Mouse (Mus musculus): ENCODE results near the gene Aloxe3.

Gene Aloxe3

DNA sequence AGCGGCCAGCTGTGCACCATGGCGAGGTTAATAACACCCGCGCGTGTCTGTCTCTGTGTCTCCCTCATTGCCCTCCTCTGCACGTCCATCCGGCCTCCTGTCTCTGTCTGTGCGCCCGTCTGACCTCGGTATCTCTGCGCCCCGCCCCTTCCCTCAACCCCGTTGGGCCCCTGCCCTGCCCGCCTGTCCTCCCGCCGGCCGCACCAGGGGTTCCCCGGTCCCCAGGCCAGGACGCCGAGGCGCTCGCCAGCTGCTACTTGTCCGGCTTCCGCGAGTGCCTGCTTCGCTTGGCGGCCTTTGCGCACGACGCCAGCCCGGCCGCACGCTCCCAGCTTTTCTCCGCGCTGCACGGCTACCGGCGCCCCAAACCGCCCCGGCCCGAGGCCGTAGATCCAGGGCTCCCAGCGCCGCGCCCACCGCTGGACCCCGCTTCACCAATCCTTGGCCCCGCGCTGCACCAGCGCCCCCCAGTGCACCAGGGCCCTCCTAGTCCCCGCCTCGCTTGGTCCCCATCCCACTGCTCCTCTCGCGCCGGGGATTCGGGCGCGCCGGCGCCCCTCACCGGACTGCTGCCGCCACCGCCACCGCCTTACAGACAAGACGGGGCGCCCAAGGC lies 3.3 kb upstream of the Aloxe3 start, which contains the start of gene 9130213A22Rik:
Gene 9130213A22Rik (minus strand): TSS at position 254 of the 616 bp plus-strand sequence.
- CTCF ChIA-PET = interaction anchor here (0.5 to 3.1 kb wide), 8 partner anchors 29 to 120 kb away, joined by 3 to 28 read pairs (median 5); partner anchors contain the start of gene Tmem107

DNA sequence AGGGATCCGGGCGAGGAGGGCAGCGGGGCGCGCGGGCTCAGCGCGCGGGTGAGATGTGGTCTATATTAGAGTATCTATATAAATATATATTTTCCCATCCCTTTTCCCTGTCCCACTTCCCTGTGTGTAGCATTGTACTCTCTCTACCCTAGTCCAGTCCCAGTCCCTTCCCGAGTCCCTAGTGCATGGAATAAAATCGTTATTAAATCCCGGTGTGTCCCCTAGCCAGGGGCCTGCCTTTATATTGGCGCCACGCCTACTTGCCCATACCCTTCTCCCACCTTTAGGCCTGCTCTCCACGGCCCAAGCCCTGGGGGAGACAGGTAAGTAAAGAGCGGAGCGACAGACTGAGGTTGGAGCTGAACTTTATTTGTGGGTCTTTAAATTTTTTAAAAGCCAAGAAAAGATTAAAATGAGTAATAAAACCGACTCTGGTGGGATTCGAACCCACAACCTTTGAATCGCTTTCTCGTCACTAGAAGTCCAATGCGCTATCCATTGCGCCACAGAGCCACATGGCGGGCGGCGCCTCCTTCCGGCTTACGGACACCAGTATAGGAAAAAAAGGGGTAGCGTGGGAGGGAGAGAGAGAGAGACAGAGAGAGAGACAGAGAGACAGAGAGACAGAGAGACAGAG lies 2.5 kb upstream of the Aloxe3 start:
- CTCF ChIA-PET = interaction anchor here (0.6 to 3.1 kb wide), 7 partner anchors 30 to 119 kb away, joined by 3 to 28 read pairs (median 5); partner anchors contain the start of gene Tmem107

DNA sequence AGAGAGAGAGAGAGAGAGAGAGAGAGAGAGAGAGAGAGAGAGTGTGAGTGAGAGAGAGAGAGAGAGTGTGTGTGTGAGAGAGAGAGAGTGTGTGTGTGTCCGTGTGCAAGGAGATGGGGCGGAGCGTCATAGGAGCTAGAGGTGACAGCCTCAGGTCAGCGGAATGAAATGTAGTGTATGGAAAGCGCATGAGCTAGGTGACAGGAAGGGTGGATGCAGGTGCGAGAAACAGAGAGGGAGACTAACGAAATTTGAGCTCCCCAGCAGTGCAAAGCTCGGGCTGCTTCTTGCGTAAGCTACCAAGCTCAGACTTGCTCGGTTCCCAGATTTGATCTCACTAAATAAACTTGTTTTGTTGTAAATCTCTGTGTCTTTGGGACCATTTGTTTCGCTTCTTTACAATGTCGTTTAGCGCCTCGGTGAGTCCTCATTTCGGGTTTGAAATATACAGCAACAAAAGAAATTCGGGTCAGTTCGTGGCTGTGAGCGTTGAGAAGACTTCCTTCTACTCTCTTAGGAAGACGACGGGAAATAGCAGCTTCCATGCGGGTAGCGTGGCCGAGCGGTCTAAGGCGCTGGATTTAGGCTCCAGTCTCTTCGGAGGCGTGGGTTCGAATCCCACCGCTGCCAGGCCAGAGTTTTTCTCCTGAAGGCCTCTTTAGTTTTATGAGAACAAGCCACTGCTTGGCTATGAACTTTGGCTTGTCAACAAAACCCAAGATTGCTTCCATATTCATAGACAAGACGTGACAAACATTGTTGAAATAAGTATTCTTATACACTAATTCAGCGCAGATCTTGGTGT lies 1.8 kb upstream of the Aloxe3 start:
- CTCF ChIA-PET = interaction anchor here (0.7 to 3.1 kb wide), 3 partner anchors 31 to 83 kb away, joined by 4 to 28 read pairs (median 5); no protein-coding TSS in a partner anchor

DNA sequence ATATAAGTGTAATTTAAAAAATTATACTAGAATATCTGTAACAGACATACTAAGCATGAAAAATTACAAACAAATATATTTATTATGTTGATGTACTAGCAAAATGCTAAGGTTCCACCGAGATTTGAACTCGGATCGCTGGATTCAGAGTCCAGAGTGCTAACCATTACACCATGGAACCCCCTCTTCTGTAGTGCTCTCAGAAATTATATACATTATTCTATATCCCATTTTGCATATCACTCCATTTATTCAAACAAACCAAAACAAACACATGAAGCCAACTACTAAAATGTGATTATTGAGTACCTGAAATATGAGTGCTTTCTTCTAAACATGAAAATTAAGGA lies 1.2 kb upstream of the Aloxe3 start:
- CTCF ChIA-PET = no interaction called here

DNA sequence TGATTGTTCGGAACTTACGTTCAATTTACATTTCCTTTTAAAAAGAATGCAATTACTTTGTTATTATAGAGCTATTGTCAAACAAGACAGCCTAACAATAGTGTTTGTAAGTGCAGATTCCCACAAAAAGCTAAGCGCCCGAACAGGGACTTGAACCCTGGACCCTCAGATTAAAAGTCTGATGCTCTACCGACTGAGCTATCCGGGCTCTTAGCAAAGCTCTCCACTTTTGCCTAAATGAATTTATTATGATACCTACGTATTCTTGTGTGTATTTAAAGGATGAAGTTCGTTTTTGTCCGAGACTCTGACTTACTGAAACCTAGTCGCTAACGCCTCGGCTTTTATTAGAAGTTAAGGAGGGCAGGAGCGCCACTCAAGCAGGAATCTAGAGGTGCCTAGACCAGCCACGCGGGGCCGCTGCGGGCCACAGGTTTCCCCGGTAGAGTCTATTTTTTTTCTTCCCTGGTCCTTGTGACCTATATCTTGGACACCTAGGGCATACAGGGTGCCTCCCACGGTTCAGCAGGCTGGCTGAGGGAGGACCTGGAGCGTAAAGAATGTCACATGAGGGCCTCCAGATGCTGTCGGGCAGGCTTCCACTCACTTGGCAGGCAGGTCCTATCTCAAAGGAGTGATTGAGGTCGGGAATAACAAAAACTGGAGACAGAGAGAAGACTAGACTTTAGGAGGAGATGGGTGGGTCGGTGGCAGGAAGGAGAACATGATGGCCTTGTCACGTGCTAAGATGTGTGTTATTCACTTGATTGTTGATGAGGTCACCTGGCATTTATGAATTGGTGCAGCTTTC lies 450 bp upstream of the Aloxe3 start:
- CTCF ChIA-PET = no interaction called here

DNA sequence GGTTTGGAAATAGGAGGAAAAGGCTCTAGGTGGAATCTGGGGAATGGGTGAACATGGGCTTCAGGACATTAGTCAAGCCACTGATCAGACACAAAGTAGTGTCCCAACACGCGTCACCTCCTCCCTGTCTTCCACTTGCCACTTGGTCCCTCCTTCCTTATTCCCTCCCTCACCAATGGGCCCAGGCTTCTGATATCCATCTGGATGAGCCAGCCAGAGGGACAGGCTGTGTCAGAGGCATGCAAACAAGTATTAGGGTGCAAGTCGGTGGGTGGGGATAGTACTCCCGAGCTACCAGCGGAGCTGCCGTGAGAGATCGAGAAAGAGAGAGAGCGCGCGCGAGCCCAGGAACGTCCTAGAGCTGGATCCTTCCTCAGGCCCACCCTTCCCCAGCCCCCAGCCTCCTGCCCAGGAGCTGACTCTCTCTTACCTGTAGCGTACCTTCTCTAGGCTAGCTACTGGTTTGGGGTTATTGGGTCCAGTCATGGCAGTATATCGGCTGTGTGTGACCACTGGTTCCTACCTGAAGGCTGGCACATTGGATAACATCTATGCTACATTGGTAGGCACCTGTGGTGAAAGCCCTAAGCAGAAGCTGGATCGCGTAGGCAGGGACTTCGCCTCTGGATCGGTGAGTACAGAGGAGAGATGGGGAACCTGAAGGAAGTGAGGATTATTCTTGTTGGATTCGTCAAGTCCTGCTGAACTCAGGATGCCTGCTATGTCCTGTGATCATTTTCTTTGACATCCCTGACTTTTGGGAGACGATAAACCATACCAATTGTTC lies 416 bp downstream of the Aloxe3 start:
- CTCF ChIA-PET = no interaction called here

DNA sequence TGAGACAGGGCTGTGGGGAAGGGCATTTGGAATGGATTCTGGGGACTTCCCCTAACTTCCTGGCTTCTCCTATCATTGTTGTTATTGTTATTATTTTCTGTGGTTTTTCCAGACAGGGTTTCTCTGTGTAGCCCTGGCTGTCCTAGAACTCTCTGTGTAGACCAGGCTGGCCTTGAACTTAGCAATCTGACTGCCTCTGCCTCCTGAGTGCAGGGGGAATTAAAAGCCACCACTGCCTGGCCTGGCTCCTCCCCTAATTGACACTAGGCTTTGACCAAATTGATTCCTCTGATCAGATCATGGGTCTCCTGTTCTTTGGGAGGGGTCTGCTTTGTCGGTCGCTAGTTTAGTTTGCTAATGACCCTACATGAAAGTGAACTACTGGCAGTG lies 1.0 kb downstream of the Aloxe3 start:
- CTCF ChIA-PET = no interaction called here

DNA sequence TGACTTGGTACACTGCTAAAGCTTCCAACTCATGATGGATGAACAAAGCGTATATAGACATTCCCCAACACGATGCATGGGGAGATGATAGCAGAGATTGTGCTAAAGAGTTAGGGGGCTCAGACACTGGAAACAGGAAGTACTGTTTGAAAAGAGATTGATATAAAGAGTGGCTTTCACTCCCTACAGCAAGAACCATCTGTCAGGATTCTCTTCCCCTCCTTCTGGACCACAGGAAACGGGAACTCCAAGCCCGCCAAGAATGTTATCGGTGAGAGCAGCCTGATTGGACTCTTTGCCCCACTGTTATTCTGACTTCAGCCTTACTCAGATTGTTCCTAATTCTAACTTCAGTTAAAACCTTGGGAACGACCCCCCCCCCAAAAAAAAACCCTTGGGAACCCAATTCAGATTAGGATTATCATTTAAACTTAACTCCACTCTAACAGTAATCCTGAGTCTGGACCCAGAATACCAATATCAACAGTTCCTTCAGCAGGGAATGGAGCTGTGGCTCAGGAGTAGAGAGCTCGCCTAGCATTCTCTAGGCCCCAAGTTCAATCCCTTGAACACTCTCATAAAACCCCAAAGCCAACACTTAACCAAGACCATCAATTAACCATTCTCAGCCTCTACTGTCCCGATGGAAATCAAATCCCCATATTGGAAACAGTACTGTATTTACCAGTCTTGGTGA lies 2.9 kb downstream of the Aloxe3 start:
- CTCF ChIA-PET = interaction anchor here (0.7 kb wide), 1 partner anchor 60 kb away, joined by 3 read pairs; no protein-coding TSS in a partner anchor

DNA sequence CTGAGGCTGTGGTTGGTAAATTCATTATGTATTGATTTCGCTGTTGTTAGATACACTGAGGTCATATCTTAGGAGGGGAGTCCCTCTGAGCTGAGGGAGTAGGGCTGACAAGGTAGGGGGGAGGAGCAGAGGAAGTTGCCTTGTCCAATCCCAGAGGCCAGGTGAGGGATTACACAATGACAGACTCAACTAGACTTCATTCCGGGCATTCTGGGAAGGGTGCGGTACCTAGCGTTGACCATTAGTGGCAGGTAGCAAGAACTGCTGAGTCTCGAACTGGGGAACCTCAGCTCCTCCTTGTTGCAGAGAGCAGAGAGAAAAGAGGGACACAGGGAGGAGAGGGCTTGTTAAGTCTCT lies 7.8 kb downstream of the Aloxe3 start:
- CTCF ChIA-PET = interaction anchor here (0.7 to 1.2 kb wide), 2 partner anchors 12 to 182 kb away, joined by 3 read pairs; no protein-coding TSS in a partner anchor

DNA sequence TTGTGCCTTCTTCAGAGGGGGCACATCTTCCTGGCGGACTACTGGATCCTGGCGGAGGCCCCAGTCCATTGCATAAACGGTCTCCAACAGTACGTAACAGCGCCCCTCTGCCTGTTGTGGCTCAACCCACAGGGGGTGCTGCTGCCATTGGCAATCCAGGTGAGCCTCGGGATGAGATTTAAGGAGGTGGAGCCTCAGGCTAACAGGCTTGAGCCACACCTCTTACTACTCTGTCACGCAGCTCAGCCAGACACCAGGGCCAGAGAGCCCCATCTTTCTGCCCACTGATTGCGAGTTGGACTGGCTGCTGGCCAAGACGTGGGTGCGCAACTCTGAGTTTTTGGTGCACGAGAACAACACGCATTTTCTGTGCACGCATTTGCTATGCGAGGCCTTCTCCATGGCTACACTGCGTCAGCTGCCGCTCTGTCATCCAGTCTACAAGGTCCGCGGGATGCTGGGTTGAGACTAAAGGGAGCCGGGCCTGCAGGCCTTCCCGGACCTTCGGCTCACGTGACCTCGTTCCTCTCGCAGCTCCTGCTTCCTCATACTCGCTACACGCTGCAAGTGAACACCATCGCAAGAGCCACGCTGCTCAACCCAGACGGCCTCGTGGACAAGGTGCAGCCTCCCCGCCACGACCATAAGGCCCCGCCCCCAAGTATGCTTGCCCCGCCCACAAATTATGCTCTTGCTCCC lies 8.4 kb downstream of the Aloxe3 start:
- CTCF ChIA-PET = interaction anchor here (1.2 kb wide), 1 partner anchor 12 kb away, joined by 3 read pairs; no protein-coding TSS in a partner anchor

DNA sequence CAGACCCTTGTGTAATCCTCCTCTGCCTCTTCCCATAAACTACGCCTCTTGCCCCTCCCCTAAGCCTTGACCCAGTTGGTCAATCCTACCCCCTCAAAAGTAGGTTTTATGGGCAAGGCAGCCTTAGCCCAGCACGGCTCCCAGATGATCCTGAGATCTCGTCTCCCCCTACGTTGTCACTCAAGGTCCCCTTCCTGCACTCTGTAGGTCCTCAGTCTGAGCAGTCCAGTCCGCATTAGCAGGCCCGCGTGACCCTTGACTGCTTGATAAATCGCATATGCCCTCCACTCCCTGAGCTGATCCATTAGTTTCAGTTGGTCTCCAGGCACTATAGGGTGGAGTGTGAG lies 8.9 kb downstream of the Aloxe3 start:
- CTCF ChIA-PET = interaction anchor here (1.2 kb wide), 1 partner anchor 11 kb away, joined by 3 read pairs; no protein-coding TSS in a partner anchor

DNA sequence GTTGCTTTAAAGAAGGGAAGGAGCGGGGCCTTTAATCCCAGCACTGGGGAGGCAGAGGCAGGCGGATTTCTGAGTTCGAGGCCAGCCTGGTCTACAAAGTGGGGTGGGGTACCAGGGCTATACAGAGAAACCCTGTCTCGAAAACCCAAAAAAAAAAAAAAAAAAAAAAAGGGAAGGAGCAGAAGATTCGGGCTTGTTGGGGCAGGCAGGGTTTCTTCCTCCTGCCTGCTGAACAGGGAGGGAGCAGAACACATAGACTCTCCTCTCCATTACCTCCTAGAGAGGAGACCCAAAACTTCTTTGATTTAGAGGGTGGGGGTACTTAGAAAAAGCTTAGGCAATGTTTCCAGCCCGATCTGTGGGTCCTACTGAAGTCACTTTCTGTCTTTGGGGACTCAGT lies 9.7 kb downstream of the Aloxe3 start:
- CTCF ChIA-PET = no interaction called here

DNA sequence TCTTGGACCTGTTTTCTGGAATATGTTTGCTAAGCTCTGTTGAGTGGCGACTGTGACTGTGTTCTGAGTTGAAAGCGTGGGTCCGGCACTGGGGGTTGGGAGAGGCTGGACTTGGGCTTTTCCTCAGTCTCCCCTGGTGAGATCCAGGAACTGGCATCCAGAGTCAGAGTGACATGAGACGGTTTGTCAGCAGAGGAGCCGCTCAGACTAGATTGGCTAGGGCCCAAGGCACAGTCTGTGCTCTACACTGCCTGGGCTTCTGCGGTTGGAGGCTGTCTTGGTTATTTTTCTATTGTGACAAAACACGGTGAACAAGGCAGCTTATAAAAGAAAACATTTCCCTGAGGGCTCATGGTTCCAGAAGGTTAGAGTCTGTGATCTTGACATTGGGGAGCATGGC lies 21.9 kb downstream of the Aloxe3 start:
- CTCF ChIA-PET = interaction anchor here (0.8 kb wide), 1 partner anchor 104 kb away, joined by 4 read pairs; no protein-coding TSS in a partner anchor

DNA sequence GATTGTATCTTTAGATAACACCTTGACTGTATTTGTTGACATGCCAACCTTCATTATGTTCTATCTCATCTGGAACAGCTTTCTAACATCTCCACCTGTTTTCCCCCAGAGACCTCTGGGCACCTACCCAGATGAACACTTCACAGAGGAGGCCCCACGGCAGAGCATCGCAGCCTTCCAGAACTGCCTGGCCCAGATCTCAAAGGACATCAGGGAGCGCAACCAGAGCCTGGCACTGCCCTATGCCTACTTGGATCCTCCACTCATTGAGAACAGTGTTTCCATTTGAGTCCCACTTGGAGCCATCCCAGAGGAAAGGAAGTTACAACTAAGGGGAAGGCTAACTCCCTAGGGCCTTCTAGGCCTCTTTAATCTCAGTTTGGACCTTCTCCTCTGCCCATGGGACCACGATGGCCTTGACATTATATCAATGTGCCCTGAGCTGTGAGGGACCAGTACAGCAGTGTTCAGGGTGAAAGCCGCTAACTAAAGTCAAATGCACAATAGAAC lies 22.8 kb downstream of the Aloxe3 start:
- CTCF ChIA-PET = no interaction called here

DNA sequence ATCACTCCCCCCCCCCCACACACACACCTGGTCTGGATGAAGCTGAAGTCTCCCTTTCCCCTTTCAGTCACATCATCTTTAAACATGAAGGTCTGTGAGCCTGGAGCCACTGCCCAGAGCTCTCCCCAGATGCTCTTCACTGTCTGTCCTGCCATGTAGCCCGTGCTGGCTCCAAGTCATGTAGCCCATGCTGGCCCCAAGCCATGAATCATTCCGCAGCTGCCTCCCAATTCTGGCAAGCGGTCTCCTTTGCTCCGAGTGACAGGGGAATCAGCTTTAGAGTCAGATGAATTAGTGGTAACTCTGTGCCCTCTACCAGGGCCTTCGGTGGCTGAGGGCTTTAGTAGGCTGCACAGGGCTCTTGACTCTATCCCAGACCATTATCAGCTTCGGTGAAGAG lies 24.0 kb downstream of the Aloxe3 start:
- CTCF ChIA-PET = interaction anchor here (0.6 to 0.7 kb wide), 2 partner anchors 13 to 146 kb away, joined by 7 to 10 read pairs; no protein-coding TSS in a partner anchor

DNA sequence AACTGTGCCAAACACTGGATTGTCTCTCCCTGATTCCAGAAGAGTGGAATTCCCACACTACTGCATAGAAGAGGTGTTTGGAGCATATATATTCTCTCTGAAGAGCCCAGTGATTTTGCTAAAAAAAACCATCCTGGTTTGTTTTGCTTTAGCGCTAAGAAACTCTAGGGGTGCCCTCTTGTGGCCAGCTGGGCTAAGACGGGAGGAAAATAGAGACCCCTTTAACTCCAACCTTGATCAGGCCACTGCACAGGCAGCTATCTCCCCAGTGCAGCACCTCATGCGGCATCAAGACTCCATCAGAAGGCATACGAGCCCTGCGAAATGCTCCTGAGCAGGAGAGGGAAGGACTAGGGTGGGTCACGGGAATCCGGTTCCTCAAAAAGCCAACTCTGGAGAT lies 24.7 kb downstream of the Aloxe3 start:
- CTCF ChIA-PET = interaction anchor here (0.6 to 0.7 kb wide), 3 partner anchors 68 to 232 kb away, joined by 3 to 4 read pairs (median 3); no protein-coding TSS in a partner anchor

DNA sequence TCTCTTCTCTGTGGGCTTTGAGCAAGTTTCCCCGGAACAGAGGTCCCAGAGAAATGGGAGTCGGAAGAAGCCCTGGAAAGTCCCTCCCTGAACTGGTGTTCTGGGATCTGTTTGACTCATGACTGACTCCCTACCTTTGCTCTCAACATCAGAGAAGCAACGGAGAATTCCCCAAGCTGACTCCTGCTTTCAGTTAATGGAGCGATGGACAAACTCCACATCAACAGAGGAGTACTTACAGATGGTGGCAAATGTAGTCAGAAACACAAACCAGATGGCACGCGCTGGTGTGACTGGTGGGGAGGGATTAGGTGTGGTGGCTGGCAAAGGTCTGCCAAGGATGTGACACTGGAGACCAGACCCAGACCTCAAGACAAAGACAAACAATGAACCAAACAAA lies 25.3 kb downstream of the Aloxe3 start:
- CTCF ChIA-PET = interaction anchor here (0.7 kb wide), 1 partner anchor 233 kb away, joined by 3 read pairs; no protein-coding TSS in a partner anchor

DNA sequence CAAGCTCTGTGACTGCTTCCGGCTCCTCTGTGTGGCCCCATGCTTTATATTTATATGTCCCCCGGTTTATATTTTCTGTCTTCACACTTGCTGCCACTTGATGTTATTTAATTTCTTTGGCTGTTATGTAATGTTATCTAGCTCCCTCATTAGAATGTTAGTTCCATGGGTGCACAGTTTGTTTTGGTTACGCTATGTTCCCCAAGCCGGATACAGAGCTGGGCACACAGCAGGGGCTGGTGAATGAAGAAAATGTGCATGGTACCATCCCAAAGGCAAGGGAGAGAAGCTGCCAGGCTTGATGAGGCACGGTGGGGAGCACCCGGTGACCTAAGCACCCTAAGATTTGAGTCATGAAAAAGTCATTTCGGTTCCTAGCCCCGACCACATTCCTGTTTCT lies 28.1 kb downstream of the Aloxe3 start:
- CTCF ChIA-PET = no interaction called here

DNA sequence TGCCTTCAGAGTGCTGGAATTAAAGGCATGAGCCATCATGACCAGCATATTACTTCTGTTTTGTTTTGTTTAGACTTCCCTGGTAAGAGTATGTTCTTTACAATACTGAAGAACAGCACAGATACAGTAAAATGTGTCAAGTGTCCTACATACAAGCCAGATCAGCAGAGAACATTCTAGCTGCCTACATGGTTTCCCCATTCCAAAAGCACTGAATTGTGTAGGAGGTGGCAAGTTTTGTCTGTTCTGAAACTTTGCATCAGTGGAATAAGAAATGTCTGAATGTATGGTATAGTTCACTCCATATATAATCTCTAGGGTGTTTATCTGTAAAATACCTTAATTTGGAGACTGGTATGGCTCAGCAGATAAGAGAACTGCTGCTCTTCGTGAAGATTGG lies 29.7 kb downstream of the Aloxe3 start:
- CTCF ChIA-PET = no interaction called here
